Mouse (Mus musculus): Measurements from ENCODE around the gene Setd2.

Gene Setd2

DNA sequence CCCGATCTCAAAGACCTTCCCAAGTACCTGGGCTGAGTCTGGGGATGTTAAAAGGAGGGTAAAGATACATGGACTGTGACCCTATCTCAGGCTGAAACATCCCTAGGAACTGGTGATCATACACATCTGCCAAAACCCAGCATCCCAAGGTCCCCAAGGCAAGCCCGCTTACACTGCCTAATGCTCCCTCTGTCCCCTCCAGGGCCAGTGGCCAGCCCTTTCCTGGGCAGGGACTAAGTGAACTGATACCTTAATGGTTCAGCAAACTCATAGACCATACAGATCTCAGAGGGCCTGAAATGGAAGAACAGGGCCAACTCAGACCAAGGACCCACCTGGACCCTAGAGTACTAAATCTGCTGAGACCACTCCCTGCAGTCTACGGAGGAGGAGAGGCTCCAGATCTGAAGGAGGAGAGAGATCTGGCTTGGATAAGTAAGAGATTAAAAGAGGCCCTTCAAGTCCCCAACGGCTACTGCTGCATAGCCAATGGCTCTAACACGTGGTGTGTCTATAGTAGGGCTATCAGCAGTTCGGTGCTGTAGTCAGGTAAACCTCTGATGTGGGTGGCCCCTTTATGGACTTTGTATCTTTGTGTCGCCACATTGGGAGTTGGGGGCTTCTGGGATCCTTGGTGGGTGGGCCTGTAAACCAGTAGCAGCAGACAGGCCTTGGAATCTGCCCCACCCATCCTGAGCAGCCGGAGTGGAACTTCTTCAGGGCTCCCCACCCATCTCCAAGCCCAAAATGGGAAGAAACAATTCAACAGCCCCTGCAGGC lies 91.2 kb downstream of the Setd2 start:
- DNase-seq (ENCODE audit: low read depth), result no peak

DNA sequence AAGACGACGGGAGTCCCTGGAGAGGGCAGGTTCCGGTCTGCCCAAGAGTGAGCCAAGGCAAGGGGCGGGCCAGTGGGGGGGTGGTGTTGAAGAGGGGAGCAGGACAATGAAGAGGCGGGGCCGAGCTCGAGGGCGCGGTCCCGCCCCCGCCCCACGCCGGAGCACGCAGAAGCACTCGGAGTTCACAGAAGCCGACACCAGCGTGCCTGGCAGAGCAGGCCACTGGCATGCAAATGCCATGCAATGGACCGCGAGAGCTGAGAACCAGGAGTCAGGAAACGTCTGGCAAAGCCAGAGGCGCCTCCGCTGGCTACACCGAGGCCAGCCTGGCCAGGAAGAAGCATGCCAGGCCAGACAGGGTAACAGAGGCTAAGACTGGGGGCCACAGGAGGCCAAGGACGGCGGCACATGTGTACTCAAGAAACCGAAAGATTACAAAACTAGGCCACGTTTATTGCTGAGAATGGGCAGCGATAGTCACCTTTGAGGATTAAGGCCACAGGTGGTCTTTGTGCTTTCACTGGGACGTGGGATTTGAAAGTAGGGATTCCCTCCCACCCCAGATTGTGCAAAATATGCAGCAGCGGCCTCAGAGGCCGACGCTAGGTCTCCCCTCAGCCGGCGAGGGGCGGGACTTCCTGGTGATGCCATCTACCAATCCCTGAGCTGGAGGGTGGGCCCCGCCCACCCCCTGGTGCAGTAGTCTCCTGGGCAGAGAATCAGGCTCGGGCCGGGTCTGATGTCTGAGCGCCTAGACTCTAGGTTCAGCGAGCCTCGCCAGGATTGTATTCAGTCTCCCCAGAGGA lies 92.2 kb downstream of the Setd2 start, which contains the start of gene Nradd:
TSS of gene Nradd (minus strand) at position 92 of the 806 bp plus-strand sequence.
- peak; percentile 81 for DNase-seq (ENCODE audit: low read depth)

DNA sequence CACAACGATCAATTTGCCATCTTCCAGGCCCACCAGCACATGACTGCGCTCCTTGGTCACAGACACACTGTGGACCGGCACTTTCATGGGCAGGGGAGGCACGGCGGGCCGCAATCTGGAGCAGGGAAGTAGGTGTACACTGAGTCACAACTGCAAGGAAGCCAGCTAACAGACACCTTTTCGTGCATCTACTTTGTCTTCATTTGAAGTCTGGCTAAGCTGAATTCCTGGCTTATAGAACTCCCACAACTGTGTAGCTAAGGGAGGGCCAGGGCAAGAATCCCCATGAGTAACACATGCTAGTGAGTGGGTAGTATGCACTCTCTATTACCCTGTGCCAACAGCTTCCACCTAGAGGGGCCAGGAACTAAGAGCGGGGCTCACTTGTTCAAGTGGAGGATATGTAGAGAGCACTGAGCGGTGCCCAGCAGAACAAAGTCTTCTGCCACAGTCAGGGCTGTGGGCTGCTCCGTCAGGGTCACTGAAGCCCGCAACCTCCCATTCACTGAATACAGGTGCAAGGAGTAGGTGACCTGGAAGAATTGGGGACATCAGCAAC lies 93.0 kb downstream of the Setd2 start:
- no peak for DNase-seq (ENCODE audit: low read depth)

DNA sequence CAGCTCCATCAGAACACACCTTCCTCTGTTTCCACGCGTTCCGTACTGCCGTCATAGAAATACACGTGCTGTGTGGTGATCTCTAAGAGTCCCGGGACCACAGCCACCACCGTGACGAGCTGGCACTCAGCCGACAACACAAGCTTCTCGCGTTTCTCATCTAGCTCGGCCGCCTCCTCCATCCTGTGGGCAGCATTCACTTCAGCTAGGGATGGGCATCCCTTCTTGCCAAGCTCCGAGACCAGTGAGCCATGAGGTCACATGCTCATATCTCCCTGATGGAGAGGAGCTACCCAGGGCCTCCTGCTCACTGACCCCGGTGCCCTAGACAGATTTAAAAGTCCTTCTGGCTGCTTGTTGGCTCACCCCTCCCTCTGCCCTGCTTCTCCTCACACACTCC lies 97.8 kb downstream of the Setd2 start:
- no peak for DNase-seq (ENCODE audit: low read depth)

DNA sequence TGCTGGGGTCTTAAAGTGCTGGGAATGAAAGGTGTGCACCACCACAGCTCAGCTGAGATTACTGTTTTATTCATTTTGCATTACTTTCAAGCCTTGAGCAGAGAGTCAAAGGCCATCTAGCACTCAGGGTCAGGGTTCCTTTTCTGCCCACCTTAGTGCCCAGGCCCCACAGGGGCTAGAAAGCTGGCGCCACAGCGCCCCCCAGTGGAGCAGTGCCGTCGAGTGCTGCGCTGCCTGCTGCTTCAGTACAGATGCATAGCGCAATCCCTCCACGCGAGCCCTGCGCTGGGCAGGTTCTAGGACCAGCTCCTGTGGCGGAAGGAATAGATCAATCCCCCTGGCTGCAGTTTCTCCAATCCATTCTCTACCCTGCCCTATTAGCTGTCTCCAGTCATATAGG lies 98.8 kb downstream of the Setd2 start:
- peak; percentile 43 for DNase-seq (ENCODE audit: low read depth)

DNA sequence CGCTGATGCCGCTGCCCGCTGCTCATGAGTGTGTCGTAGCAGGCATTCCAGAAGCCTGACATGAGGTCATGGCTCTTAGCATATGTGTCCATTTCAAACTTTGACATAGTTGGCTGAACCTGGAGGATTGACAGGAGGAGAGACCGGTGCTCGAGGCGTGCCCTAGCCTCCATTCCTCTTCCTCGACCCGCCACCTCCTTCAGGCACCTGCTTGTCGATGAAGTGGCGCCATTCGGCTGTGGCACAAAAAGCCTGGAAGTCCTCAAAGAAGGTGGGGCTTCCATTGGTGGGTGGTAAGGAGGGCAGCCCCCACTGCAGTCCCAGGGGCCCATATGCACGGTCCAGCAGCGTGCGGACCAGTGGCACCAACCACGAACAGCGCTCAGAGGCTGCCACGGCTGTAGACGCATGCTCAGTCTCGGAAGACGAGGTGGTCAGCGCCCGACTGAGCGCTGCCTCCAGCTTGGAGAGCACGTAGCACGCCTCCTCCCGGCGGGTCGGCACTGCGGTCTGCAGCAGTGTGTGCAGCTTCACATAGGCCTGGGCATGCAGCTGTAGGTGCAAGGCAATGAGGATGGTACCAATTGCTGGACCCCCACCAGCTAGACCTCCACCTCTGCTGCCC lies 99.4 kb downstream of the Setd2 start:
- no peak for DNase-seq (ENCODE audit: low read depth)

DNA sequence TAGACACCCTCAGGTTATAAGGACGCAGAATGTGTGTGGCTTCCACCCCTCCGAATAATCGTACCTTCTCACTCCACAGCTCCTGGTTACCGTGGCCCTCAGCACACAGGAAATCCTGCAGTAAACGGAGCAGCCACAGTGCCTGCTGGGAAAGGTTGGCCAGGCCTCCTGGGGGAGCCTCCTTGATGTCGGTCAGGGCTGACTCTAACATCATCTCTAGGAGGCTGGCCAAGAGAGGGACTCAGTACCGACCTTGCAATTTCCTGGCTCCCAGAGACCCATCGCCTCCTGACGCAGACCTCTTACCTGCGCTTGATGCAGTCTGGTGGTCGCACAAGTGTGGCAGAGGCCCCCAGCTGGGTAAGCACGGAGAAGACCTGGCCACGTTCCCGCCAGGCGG lies 100.3 kb downstream of the Setd2 start:
- DNase-seq (ENCODE audit: low read depth), result no peak

DNA sequence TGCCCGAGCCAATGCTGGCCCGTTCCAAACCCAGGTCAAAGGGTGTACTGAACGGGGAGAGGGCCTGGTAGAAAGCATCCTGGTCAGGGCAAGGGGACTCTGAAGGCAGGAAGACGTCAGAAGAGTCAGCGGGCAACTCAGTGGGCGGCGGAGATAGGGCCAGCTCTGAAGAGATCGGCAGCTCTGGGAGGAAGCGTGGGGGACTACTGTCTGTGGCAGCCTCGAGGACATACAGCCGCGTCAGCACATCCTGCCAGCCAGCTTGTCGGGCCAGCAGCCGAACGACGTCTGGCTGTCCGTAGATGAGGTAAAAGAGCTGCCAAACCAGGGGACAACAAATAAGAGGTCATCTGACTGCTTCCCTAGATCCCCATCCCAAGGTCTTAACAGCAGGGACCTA lies 101.5 kb downstream of the Setd2 start:
- DNase-seq (ENCODE audit: low read depth), result no peak

DNA sequence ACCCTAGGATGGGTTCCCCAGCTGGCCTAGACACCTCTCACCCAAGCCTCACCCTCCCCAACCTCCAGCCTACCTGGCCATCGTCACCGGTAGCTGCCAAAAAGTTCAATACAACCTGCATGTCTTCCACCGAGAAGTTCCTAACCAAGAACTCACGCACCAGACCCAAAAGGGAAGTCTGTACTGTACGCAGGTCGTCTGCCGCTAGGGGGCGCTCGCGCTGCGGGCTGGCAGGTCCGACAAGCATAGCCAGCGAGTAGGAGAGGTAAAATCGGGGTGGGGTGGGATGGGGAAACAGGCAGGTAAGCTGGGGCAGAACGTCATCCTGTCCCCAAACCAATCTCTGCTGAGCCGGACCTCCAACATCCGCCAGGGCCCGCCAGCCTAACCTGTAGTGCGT lies 102.8 kb downstream of the Setd2 start:
- peak; percentile 80 for DNase-seq (ENCODE audit: low read depth)

DNA sequence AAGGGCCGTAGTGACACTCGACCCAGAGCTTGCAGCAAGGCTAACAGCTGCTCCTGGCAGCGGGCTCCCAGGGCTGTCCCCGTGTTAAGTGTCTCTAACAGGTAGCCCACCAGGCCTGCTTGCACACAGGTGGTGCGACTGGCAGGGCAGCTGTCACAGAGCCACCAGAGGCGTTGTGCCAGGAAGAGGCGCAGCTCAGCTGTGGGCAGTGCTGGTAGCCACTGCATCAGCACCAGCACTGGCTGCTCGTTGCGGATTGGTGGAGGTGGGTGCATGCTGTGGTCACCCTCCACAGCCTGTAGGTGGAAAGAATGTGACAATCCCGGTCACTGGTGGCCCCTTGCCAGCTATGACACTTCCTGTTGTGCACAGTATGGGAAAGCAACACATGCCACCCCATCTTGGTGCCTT lies 106.2 kb downstream of the Setd2 start:
- no peak for DNase-seq (ENCODE audit: low read depth)

DNA sequence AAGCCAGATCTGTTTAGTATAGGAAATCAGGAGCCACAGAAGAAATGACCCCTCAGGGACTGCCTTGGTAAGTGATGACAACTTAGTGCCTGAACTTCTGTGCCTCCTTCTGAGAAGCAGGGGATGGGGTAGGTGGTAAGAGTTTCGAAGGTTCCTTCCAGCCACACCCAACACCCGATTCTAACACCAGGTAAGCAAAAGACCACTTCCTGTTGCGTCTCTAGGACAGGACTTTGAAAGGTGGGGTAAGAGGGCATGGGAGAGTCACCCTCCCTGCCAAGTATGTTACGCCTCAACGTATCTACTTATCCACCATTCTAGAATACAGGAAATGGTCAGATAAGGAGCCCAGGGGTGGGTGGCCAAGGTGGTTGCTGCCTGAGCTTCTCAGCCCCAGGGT lies 108.6 kb downstream of the Setd2 start:
- no peak for DNase-seq (ENCODE audit: low read depth)

DNA sequence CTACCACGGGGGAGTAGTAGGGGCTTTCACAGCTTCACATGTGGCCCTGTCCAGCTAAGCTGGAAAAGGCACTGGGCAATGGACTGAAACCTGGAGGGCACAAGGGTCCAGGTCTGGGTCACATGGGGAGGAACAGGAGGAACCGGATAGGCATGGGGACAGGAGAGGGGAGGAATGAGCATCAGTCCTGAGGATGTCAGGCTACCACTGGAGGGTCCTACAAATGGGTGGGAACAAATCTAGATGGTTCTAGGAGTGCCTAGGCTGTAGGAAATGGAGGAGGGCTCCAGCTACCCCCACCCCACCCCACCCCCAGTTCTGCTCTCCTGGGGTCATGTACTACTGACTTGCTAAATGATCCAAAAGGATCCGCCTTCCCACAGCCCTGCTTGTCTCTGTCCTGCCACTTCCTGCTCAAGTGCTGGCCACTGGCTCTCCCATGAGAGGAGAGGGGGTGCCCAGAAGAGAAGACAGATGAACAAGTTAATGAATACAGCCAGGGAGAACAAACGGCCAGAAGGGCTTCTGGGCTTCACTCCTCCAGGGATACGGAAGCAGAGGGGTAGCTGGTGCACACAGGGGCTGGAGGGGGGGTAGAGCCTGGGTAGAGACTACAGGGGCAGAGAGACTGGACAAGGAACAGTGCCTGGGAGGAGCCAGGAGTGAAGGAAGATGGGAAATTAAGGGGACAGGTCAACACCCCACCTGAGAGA lies 110.6 kb downstream of the Setd2 start:
- no peak for DNase-seq (ENCODE audit: low read depth)

DNA sequence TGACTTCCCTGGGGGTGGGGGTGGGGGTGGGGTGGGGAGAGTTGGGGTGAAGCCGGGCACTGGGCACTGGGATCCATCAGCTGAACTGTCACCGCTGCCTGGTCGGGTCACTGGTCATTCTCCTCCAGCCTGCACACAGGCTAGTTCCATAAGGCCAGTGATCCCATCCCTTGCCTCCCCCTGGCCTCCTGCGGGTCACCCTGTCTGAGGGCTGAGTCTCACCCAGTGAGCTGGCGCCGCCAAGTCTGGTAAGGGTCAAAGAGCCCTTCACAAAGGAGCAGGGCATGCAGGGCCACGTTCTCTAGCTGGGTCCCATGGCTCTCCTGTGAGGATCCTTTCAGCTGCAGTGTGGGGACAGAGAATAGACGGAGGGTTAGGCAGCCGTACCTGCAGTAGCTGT lies 111.4 kb downstream of the Setd2 start:
- DNase-seq (ENCODE audit: low read depth), result no peak

DNA sequence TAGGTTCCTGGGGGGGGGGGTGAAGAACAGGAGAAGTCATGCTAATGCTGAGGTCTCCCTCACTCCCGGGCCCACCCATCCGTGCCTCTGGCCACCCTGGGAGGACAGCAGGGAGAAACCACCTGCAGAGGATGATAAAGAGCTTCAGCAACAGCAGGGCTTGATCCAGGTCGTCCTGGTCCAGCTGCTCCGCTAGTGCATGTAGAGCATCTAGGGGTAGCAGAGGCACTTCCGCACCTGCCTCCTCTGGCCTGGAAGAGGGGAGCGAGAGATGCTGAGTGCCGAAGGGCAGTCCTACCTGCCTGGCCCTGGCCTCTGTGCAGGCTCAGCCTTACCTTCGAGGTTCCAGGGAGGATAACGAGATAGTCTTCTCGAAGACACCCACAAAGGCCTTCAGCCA lies 111.9 kb downstream of the Setd2 start:
- no peak for DNase-seq (ENCODE audit: low read depth)

DNA sequence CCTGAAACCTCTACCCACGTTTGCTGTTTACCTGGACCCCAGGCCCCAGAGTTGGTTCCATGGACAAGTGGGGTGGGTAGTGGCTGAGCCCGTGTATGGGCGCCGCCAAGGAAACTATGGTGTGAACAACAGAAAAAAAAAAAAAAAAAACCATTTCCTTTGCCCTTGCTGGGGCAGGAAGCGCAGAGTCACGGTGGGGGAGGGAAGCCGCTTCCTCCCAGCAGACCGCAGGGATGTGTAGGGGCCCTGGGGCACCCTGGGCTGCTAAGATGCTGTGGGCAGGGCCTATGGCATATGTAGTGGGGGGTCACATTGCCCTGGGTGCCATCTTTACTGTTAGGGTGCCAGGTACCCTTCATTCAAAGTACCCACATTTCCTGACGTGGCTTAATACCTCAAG lies 112.8 kb downstream of the Setd2 start:
- DNase-seq (ENCODE audit: low read depth), result peak; percentile 34

DNA sequence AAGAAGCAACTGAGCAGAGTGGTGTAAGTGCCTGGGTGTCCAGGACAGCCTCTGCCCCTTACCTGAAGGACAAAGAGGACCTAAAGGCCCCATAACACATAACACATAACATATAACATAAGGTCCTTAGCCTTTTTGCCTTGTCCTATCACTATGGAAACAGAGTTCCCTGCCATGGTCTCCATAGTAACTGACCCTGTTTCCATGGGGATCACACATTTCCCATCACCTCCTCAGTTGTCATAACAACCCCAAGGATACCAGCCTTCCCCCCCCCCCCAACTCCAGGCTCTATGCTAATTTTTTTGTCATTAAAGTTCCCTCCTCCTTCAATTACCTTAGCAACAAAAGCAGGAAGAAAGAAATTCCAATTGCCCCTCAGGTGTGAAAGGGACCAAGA lies 117.4 kb downstream of the Setd2 start:
- DNase-seq (ENCODE audit: low read depth), result no peak

DNA sequence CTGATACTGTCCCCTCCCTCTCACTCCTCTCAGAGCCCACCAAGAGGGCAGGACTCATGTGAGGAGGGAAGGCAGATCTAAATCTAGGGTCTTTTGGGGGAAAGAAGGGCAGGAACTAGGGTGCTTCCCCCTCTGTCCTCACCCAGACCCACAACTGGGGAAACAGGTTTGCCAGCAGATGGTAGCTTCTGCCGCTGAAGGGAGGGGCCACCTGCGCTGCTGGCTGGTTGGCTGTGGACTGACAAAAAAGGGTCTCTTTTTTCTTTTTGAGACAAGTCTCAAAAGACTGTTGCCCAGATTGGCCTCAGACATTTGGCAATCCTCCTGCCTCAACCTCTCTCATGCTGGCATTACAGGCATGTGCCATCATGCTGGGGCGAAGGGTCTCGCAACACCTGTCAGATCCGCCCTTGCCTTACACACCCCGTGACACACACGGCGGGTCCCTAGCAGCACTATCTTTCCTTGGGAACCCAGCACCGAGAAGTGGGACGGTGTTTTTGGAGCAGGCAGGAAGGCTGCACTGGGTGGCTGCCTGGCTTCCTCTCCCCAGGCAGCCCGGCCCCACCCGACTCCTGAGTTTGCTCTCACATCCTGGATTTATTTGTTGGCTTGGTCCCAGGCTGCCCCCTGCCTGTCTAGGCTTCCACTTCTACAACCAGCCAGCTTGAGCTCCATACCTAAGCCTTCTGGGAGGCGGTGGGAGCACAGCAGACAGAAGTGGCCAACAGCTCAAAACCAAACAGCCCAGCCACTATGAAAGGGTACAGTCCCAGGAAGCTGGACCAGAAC lies 119.7 kb downstream of the Setd2 start:
- DNase-seq (ENCODE audit: low read depth), result no peak

DNA sequence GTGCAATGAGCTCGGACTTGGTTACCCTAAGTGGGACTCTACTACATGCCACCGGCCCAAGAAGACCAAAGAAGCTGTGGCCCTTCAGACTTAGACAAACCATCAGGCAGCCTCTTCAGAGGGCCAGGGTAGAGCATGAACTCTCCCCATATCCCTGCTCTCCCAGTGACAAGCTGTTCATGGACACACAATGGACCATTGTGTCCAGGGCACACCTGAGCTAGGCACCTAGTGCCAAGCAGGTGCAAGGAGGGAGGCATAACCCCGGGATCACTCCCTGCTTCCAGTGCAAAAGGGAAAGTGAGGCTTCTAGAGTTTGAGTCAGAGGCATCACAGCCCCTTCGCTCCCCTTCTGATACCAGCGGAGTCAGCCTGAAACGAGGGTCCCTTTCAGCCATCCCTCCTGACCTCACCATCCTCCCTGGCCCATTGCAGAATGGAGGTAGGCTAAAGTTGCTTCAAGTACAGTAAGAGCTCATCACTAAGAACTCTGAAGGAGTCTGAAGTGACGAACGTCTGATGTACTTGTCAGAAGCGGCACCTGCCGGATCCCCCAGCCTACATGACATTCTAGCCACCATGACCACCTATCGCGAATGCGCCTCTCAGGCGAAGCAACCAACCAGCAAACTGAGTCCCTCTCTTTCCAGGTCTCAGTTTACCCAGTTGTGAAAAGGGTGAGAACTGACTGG lies 120.7 kb downstream of the Setd2 start:
- DNase-seq (ENCODE audit: low read depth), result no peak

DNA sequence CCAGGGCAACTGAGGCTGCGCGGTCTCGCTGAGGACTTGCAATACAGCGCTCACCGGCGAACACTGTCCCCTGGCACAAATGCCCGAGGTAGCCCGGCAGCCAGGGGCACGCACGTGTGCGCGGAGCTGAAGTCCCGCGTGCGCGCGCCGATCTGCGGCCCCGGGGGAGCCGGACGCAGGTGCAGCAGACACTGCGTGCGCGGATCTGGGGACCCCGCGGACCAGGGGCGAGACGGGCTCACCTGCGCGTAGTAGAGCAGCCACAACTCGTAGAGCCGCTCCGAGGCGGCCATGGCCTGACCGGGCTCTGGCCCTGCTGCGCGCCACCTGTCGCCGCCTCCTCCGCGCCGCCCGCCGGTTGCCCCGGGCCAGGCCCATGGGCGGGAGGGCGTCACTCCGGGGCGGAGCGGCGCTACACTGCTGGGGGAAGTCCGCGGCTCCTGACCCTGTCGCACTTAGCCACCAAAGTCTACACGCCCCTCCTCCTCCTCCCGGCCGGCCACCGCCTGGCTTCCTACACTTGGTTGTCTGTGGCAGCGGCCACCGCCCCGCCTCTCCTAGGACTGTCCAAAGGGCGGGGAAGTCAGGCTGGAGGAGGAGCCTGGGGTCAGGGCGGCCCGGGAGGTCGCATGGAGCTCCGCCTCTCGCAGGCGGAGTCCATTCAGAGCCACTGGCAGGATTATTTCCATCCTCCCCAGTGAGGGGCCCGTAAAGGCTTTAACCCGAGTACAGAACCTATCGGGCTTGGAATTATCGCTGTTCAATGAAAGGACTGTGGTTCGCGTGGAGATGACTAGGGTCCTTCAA lies 121.5 kb downstream of the Setd2 start, which contains the start of gene Nbeal2:
TSS of gene Nbeal2 (minus strand) at position 507 of the 807 bp plus-strand sequence.
- peak; percentile 90 for DNase-seq (ENCODE audit: low read depth)
